Mouse (Mus musculus): ENCODE data around the gene Dgcr2.

The Dgcr2 gene

DNA sequence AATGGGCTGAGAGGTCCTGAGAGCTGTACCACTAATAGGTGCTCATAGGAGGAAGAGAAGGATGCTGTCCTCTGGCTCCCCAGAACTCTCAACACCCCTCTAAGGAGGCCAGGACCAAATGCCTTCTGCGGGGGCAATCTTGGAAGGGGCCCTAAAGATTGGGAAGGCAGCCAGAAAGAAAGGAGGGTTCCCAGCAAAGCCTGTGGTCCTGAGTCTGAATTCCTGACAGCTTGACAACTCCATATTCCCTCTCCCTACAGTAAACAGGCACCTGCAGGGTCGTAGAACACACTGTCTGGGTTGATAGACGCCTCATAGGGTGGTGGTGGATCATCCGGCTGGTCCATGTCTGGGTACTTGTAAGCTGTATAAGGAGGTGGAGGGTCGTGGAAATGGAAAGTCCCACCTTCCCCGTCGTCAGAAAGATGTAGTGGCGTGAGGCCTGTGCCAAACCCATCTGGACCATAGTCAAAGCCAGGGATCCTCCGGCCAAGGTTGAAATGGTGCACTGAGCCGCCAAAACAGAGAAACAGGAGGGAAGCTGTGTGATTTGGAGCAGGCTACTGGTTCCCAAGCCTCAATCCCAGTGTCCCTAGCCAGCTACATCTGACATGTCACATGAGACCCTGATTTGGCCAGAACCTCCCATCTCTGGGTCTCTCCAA is 54.5 kb downstream of the Dgcr2 start:
- DNase-seq: no peak

DNA sequence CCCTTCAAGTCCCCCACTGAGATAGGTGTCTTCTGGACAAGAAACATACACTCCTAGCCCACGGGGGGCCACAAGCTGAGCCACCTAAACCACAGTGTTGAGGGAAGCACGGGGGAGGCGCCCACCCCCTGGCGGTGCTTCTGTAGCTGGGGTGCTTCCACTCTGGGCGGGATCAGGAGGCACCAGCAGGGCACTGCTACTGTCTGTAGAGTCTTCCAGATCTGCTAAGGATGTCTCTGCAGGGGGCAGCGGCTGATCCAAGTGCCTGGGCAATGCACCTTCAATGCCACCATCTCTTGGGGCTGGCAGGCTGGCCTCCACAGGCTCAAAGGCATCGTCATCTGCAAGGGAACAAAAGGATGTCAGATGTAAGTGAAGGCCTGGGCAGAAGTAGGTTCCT is 55.9 kb downstream of the Dgcr2 start:
- DNase-seq: no peak

DNA sequence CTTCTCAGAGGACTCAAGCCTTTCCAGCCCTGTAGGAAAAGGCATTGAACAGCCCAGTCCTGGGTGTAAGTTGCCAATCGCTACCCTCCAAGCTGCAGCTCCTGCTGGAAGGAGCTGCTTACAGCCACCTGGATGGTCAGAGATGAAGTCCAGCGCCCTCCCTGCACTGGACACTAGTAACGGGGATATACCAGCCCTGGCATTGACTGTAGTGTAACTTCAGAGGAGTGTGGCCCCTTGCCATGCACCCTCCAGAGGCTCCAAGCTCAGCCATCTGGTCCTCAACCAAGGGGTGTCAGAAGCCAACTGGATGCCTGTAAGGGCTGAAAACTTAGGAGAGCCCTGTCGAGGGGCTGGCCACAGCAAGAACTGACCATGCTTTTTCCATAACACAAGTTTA is 58.4 kb downstream of the Dgcr2 start:
- peak; percentile 91 for DNase-seq

DNA sequence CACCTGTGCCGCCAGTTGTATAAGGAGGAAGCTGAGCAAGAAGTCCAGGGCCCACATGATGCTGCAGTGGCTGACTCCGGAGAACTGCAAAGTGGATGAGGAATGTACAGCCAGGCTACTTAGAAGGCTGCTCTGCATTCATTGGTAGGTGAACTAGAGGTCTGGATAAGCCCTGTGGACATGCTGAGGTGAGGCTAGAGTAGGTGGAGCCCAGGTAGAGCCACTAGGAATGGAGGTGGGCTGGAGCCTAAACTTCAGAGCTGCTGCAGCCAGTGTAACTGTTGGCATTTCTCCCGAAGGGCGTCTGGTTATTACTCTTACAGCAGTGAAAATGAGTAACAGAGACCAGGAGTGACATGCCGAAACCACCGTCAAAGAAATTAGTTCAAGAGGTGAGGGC is 60.3 kb downstream of the Dgcr2 start, which contains the start of gene Car15:
TSS of gene Car15 (minus strand) at position 314 of the 400 bp plus-strand sequence.
- DNase-seq: no peak

DNA sequence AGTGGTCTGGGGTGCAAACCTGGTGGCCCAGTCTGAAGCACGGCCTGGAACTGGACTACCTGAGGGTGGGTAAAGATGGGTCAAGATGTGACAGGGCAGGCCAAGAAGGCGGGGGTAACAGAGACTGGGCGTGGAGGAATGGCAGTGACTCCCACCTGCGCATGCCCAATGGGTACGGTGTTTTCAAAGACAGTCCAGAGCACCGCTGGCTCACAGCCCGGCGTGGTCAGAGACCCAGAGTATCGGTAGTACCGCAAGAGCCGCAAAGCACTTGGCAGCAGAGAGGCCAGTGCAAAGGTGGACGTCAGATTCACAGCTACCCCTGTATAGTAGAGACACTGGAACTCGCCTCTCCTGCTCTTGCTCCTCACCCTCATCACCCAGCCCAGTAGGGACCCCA is 62.9 kb downstream of the Dgcr2 start:
- no peak for DNase-seq

DNA sequence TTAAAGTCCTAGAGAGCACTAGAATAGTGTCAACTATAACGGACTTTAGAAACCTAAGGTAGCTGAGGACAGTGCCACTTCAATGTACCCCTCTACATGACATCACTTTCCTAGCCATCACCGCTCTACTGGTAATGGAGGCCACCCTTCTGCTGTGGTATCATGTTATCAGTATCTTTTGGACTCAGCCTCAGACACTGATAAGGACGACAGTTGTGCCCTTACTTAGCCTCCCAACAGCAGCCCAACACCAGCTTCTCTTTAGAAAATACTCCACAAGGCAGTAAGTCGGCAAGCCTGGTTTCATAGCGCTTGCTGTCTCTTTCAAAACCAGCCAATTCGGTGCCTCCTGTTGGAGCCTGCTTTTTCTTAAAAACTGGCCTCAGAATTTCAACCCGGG is 63.8 kb downstream of the Dgcr2 start:
- DNase-seq: no peak

DNA sequence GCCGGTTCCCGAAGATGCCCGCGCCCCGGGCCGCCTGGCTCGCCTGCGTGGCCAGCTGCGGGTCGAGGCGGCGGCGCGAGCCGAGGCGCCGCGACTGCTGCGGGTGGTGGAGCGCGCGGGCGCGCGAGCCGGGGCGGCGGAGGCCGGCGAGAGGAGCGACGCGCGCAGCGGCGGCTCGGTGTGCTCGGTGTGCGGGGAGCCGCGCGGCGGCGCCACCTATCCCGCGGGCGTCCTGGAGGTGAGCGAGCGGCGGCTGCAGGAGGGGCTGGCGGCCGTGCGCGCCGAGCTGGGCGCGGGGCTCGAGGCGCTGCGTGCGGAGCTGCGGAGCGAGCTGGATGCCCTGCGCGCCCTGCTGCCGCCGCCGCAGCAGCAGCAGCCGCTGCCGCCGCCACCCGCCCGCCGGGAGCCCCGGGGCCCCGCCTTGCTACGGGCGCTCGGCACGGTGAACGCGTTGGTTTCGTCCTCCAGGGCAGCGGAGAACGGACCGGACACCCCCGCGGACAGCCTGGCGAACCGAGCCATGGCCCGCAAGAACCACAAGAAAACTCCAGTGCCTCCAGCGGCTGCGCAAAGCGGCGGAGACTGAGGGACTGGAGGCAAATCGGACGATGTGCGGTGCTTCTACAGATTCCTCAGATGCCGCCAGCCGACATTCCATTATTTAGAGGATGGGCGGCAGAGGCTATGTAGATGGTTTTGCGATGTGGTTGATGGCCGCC is 64.5 kb downstream of the Dgcr2 start:
- DNase-seq: no peak

DNA sequence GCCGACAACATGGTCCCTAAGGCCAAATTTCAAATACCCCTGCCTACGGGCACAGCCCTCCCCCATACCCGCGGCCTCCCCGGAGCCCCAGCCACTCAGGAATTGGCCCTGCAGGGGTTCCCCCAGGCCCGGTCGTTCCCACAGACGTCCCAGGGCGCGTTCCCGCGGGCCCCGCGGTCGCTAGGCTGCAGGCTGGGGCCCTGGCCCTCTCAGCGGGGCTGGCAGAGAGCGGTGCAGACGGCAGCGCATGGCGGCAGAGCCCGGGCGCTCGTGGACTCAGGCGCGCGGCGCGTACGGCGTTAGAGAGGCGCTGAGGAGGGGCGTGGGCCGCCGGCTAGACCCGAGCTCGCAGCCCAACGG is 65.1 kb downstream of the Dgcr2 start:
- no peak for DNase-seq

DNA sequence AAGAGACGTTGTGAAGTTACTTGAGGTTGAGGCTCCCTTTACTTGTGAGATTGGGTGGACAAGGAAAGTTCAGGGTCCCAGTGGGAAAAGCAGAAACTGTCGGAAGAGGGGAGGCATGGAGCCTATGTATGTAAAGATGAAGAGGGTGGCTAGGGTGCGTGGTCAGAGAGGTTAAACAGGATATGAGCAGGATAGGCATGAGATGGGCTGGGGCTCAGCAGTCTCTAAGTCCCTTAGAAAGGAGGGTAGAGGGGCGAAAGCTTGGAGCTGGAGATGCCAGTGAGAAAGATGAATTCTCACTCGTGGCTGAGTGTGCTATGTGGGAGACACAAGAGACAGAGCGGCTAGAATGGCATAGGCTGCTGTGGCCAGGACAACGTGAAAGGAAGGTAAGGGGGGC is 65.5 kb downstream of the Dgcr2 start, which contains the start of gene B830017H08Rik:
TSS of gene B830017H08Rik (plus strand) at position 301 of the 400 bp plus-strand sequence.
- DNase-seq: no peak

DNA sequence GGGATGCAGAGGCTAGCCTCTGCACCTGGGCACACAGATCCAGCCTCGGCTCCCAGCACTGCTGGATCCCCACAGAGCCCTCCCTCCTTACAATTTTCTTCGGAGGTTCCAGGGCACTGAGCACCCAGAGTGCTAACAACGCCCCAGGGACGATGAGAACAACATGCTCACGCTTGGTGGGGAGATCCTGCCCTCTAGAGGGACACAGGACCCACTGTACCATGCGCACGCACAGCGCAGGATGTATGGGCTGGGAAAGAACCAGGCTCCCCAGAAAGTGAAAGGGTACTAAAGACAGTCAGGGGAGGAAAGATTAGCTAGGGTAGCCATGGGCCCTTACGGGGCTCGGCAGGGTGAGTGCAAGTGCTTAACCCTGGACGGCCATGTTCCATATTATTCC is 66.6 kb downstream of the Dgcr2 start:
- DNase-seq: no peak

DNA sequence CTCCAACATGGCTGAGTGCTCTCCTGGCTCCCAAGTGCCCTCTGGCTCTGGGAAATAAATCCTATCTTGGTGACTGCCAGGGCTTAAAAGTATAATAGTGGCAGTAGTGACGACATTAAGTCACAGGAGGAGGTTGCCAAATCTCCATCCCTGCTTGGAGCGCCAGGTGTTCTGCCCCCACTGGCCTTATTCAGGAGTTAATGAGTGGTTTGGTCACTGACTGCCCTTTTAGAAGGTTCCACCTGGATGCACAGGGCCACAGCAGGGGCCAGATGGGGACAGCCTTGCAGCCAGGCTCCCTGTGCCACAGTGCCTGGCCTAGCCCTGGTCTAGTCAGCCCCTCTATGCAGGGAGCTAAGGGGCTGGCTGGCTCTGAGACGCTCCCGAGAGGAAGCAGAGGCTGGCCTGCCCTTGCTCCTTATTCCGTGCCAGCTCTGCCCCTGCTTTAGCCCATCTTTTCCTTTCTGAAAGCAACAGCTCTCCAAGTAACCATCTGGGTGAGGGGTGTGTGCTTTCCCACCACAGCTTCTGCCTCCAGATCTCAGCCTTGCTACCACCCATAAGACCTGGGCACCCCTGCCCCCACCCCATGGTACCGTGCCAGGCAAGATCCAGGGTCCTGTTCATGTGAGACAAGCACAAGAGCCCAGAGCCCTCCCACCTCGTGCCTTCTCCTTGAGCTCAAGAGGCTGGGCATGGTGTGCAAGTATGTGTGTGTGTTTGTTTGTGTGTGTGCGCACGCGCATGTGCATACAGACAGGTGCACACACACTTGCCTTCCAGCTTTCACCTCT is 67.8 kb downstream of the Dgcr2 start:
- no peak for DNase-seq

DNA sequence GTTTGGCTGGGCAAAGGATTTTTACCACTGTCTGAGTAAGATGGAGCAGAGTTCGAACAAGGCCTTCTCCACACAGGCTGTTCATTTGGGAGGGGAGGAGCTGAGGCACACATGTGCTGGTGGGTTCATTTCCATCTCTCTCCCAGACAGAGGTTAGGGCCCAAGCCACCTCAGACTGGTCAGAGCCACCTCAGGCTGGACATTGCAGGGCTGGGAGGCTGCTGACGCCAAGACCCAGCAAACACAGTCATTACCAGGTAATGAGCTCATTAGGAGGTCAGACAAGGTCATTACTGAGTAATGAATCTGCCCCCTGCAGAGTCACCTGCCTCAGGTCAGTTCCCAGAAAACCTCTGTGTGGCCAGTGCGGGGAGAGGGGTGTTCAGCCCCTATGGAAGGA is 69.5 kb downstream of the Dgcr2 start:
- DNase-seq: no peak

DNA sequence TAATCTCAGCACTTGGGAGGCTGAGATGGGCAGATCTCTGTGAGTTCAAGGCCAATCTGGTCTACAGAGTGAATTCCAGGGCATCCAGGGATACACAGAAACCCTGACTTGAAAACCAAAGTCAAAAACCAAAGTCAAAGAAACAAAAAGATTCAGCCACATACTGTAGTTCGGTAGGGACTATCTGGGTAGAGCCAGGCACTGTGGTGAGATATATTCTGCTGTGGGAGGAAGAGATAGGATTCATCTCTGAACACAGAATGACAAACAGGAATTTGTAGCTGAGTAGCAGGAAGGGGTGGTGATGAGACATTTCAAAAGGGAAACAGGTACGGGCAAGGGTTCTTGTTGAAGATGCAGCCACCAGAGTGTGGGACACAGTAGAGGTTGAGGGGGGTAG is 70.1 kb downstream of the Dgcr2 start:
- no peak for DNase-seq

DNA sequence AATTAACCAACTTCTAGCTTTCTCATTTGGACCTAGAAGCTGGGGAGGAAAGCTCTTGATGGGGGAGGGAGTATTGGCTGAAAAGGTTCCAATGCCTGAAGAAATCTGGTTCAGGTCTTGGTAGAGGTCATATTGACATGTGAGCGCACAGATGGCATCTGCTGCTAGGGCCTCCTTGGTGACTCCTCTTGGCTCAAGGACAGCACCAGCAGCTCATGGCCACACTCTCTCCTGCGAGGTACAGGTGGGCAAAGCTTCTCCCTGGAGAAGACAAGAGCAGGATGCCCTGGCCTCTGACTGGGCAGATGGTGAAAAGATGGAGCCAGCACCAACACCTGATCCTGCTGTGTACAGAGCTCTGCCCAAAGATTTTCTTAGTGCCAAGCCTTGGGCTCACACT is 71.9 kb downstream of the Dgcr2 start:
- DNase-seq: no peak

DNA sequence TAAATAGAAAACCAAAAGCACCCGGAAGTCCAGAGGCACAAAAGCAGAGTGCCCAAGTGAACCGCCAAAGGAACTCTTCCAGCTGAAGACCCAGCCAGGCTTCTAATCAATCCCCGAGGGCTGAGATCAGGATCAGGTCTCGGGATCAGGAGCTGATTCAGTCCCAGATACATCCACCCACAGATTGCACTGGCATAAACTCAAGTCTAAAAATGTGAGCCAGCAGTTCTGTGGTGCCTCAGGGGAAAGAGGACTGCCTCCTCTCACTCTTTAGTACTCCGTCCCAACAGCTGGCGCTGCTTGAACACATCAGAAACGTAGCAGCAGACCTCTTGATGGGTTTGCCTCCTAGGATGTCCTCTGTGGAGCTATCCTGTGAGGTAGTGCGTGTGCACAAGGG is 81.8 kb downstream of the Dgcr2 start:
- DNase-seq: peak; percentile 91

DNA sequence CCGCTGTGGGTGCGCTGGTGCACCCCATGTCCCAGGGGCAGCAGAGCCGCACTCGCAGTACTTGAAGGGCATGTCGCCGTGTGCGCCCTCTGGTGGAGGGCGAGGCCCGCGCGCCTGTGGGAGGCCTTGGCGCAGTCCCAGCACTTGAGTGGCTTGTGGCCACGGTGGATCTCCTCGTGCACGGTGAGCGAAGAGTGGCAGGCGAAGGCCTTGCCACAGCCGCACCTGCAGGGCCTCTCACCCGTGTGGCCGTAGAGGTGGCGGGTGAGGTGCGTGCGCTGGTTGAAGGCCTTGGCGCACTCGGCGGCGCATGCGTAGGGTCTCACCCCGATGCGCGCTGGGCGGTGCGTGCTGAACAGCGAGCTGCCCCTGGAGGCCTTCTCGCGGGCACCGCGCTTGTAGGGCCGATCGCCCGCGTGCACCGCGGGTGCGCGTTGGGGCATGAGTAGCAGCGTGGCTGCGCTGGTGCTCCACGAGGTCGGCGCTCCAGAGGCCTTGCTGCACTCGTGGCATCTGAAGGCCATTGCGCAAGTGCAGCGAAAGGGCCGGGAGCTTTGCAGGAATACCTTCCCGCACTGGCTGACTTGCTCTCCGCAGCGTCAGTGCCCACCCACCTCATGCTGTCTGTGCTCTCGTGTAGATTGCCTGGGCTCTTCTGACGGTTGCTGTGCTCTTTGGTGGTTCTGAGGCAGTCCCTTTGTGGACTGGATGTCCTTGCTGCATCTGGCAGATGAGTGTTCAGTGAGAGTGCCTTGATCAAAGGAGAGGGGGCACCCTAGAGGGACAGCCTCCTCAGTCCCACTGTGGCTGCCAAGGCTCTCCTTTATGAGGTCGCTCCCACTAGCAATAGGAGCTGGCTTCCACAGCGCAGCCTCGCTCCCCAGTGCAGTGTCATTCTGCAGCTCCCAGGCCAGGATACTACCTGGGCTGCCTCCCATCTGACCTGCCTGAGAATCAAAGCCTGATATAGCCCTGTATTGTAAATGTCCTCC is 82.7 kb downstream of the Dgcr2 start:
- peak; percentile 96 for DNase-seq

DNA sequence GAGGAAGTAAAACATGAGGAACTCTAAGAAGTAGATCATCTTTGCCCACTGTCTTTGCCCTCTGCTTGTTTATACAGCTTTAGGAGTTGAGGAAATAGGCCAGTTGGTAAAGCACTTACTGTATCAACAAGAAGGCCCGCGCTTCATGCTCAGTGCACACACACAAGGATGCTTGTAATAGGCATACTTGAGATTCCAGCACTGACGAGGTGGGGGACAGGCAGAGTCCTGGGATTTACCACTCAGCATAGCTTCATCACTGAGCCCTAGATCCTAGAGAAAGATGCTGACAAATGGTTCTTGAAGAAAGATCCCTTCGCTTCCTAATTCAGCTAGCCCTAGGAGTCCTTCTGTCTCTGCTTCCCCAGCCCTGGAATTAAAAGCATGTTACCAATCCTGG is 85.2 kb downstream of the Dgcr2 start:
- DNase-seq: no peak

DNA sequence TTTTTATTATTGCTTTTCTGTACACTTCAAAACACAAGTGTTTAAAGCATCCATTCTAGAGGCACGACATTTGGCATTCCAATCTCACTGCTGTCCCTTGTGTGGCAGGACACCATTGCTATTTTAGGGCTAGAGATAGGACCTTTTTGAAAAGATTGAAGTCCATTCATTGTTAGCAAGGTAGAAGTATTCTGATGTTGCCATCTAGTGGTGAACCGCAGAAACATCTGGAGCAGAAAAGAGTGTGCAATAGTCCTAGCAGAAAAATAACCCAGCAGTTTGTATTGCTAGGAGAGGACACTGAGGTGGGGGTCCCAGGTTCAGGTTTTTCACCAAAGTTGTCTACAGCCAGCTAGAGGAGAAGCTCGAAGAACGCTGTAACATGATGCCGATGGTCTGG is 86.2 kb downstream of the Dgcr2 start:
- DNase-seq: no peak

DNA sequence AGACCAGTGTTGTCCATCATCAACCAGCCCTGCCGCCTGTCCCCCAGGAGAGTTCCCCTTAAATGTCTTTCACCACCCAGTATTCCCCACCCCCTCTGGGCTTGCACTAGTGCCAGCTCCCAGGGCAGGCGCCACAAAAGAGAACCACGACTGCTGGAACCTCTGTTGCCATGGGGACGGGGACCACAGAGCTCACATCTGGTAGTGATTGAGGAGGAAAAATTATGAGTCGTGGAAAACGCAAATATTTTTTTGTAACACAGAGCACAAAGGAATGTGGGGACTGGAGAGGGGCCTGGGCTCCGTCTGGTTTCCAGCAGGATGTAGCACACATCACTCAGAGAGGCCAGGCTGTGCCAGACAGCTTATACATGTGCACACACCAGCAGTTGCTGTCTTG is 88.7 kb downstream of the Dgcr2 start:
- DNase-seq: peak; percentile 95

DNA sequence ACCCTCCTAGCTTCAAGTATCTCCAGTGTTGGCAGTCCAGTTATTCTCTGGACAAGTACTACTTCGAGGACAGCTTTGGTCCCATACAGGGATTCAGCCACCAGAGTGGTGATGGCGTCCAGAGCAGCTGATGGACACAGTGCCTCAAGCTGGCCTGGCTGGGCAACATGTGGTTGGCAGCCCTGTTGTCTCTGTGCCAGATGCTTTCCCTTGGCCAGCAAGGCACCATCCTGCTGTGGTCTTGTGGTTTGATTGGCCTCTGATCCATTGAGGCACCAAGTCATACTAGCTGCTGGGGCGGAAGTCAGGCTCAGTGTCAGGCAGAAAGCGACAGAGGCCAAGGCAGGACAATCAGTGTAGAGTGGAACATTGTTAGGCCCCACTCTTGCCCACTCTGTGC is 89.2 kb downstream of the Dgcr2 start:
- DNase-seq: no peak

DNA sequence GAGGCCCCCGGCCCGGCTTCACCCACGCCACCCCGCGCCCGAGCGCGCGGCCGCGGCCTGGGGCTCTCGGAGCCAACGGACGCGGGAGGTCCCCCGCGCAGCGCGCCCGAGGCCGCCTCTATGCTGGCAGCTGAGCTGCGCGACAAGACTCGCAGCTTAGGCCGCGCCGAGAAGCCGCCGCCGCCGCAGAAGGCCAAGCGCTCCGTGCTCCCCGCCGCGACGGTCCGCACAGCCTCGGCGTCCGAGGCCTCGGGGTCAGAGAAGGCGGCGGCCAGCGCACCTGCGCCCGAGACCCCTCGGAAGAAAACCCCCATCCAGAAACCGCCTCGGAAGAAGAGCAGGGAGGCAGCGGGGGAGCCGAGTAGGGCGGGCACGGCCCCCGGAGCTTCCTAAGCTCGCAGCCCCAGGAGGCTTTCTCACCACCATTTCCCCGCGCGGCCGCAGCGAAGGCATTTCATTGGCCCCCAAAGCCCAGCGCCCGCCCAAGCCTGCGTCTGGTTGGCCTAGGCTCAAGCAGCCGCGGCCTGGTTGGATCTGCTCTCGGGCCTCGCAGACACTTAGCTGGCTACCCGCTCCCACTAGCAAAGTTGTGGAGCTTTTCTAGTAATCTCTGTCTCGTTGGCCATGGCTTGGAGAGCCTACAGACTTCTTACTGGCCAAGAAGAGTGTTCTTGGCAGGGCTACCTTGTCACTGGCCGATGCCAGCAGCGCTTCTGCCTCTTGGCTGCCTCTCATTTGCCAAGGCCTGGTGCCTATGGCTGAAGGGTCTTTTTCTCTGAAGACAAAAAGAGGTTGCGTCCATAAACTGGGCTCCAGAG is 91.0 kb downstream of the Dgcr2 start:
- peak; percentile 99 for DNase-seq

Data from heart, adult 11 months (tissue).